Mouse (Mus musculus): ENCODE measurements around the gene Lix1l. TPM values are rescaled to one million over a fixed set of nuclear protein-coding genes. Genes with fewer than 3 reads are reported as not detected.

The Lix1l gene
- total RNA-seq, 2 experiments from 2014 or later: 40.1 to 54.6 TPM

GRCm38 (mm10) chr3:96564633-96565032, 36.3 kb upstream of the Lix1l start:
- intact Hi-C loops (cut with DNase I): no loop called here
- peak; percentile 61 to 63 for DNase-seq

- peak in 1 of 2 experiments; percentile 16 for DNase-seq
- intact Hi-C loops (cut with DNase I): no loop called here
These were observed 35.8 kb upstream of the Lix1l start for GRCm38 (mm10) chr3:96565105-96565504.

GRCm38 (mm10) chr3:96566661-96567450, 34.1 kb upstream of the Lix1l start:
- peak in 1 of 2 experiments; percentile 21 for DNase-seq
- intact Hi-C loops (cut with DNase I): no loop called here

- DNase-seq: peak in 1 of 2 experiments; percentile 29
- intact Hi-C loops (cut with DNase I): no loop called here
These were observed 32.3 kb upstream of the Lix1l start for GRCm38 (mm10) chr3:96568605-96569004.

- intact Hi-C loops (cut with DNase I): no loop called here
- DNase-seq: peak; percentile 69 to 75
These were observed 31.4 kb upstream of the Lix1l start for GRCm38 (mm10) chr3:96569506-96569905.

- intact Hi-C loops (cut with DNase I): no loop called here
- DNase-seq: peak in 1 of 2 experiments; percentile 37
These were observed 30.9 kb upstream of the Lix1l start for GRCm38 (mm10) chr3:96569966-96570605.

GRCm38 (mm10) chr3:96570643-96571042, 30.3 kb upstream of the Lix1l start:
- peak in 1 of 2 experiments; percentile 37 for DNase-seq
- intact Hi-C loops (cut with DNase I): no loop called here

- DNase-seq: peak in 1 of 2 experiments; percentile 23
- intact Hi-C loops (cut with DNase I): no loop called here
These were observed 29.6 kb upstream of the Lix1l start for GRCm38 (mm10) chr3:96571336-96571735.

- intact Hi-C loops (cut with DNase I): no loop called here
- peak; percentile 85 to 89 for DNase-seq
These were observed 28.9 kb upstream of the Lix1l start for GRCm38 (mm10) chr3:96571896-96572698.

GRCm38 (mm10) chr3:96573611-96574511, 27.1 kb upstream of the Lix1l start:
- intact Hi-C loops (cut with DNase I): no loop called here
- DNase-seq: peak; percentile 74 to 77

- peak; percentile 92 to 93 for DNase-seq
- intact Hi-C loops (cut with DNase I): no loop called here
These were observed 25.5 kb upstream of the Lix1l start for GRCm38 (mm10) chr3:96575272-96575984.

GRCm38 (mm10) chr3:96576005-96576658, 24.8 kb upstream of the Lix1l start:
- intact Hi-C loops (cut with DNase I): loop anchor here (1.0 kb wide), 1 partner anchor 19 kb away; the partner anchor contains the start of gene Txnip

GRCm38 (mm10) chr3:96576690-96577541, 24.0 kb upstream of the Lix1l start, which contains the start of gene Gm16253:
TSS of gene Gm16253 (plus strand) at chr3:96576984.
- intact Hi-C loops (cut with DNase I): loop anchor here (1.0 kb wide), 1 partner anchor 20 kb away; the partner anchor contains the start of gene Txnip

More at GRCm38 (mm10) chr3:96576005-96576658, 24.8 kb upstream of the Lix1l start:
- peak; percentile 86 to 90 for DNase-seq

GRCm38 (mm10) chr3:96577566-96577965, 23.4 kb upstream of the Lix1l start:
- intact Hi-C loops (cut with DNase I): no loop called here
- DNase-seq: no peak

More at GRCm38 (mm10) chr3:96576690-96577541, 24.0 kb upstream of the Lix1l start, which contains the start of gene Gm16253:
- DNase-seq: peak; percentile 97 to 98

GRCm38 (mm10) chr3:96578561-96579238, 22.2 kb upstream of the Lix1l start:
- intact Hi-C loops (cut with DNase I): no loop called here
- DNase-seq: peak in 1 of 2 experiments; percentile 37

- DNase-seq: peak in 1 of 2 experiments; percentile 29
- intact Hi-C loops (cut with DNase I): no loop called here
These were observed 21.7 kb upstream of the Lix1l start for GRCm38 (mm10) chr3:96579239-96579750.
